Mouse (Mus musculus) kidney, adult 8-10 months (tissue): ENCODE results near the gene Mia2.
"Not testable (repeated sequence)": the region's sequence is repeated elsewhere in the genome, so short reads cannot be mapped to it uniquely, and the experiment has no call there.

Experiments
- DNase-seq, 2 experiments: peaks; one replicate each; pipeline ENCODE4 v3.0.0; 2022

Mia2 gene

DNA sequence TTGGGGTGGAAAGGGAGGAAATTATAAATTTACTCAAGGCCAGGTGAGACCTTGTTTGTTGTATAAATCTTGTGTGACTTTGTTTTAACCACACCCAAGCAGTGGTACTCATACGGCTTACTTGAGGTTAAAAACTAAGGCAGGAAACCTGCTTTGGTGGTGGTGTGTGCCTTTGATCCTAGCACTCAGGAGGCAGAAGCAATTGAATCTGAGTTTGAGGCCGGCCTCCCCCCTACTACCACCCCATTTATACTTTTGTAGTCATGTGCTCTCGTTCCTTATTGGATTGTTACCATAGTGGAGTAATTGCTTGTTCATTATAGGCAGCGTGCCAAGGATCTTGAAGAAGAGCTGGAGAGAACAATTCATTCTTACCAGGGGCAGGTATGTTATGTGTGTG, 74.3 kb downstream of the Mia2 start:
- DNase-seq: no peak

DNA sequence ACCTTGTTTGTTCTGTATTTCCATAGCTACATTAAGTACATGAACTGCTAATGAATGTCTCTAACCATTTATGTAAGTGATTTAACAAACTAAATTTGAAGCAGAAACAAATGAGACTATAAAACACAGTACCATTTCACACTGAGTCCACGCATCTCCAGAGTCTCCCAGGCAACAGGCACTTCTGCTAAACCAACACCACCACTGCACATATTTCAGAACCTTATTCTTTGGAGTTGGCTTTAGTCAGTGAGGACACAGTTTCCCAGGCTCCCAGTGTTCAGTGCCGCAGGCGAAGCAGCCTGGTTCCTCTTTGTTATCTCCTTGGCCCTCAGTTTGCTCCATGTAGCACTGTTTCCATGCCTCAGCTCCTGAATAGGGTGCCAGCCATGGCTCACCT, 82.2 kb downstream of the Mia2 start:
- no peak for DNase-seq

DNA sequence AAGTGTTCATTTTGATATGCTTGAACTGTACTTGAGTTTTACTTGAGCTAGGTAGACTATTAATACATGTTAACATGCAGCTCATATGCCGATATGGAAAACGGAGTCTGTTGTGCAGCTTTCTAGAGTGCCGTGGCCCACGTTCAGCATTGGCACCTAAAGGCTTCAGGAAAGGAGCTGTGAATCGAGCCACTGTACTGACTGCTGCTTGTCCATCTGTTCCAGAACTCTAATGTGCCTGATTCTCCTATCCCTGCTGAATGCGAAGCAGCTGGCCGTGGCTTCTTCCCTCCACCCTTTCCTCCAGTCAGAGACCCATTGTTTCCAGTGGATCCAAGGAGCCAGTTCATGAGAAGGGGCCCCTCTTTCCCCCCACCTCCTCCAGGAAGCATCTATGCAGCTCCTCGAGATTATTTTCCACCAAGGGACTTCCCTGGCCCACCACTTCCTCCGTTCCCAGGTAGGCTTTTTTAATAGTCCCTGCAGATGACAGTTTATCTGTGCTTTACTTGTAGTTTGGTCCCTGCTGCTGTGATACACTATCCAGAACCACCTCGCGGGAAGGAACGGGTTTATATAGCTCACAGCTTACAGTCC, 92.6 kb downstream of the Mia2 start:
- DNase-seq: no peak

- no peak for DNase-seq
Measured at GRCm38 (mm10) chr12:59193637-59194036, 98.0 kb downstream of the Mia2 start.

GRCm38 (mm10) chr12:59194341-59195003, 98.9 kb downstream of the Mia2 start:
- no peak for DNase-seq

- peak; percentile 44 to 67 for DNase-seq
Measured at GRCm38 (mm10) chr12:59195065-59195464, 99.5 kb downstream of the Mia2 start.

- DNase-seq: no peak
Measured at GRCm38 (mm10) chr12:59195941-59196340, 100.3 kb downstream of the Mia2 start.

DNA sequence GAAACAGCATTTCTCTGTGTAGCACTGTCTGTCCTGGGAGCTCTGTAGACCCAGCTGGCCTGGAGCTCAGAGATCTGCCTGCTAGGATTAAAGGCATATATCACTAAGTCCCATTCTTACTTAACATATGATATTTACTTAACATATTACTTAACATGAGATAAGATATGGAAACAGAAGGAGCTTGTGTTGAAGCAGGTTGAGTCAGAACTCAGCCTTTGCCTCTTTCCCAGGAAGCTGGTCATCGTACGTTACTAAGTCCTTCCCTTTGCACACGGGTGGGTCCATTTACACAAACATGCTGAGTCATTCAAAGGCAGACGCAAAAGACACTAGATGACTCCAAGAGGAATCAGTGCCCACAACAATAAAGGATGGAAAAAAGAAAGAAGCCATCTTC, 103.2 kb downstream of the Mia2 start:
- no peak for DNase-seq

GRCm38 (mm10) chr12:59199361-59199760, 103.8 kb downstream of the Mia2 start:
- no peak for DNase-seq

- no peak for DNase-seq
Measured at GRCm38 (mm10) chr12:59205571-59205970, 110.0 kb downstream of the Mia2 start.

GRCm38 (mm10) chr12:59206208-59206999, 110.8 kb downstream of the Mia2 start:
- no peak for DNase-seq

DNA sequence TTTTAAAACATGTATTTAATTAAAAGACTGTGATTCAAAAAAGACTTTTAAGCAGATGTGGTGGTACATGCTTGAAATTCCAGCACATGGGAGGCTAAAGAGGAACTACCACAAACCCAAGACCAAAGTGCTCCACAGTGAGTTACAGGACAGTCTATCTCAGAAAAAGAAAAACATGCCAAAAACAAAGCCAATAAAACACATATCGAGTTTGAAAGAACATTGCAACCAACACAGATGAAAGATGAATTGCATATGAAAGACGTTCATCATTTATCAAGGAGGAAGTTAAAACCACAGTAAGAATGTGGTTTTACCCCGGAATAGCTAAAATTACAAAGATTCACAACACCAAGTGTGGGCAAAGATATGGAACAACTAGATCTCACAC, 111.4 kb downstream of the Mia2 start:
- no peak for DNase-seq

- no peak for DNase-seq
Measured at GRCm38 (mm10) chr12:59207814-59208213, 112.2 kb downstream of the Mia2 start.

DNA sequence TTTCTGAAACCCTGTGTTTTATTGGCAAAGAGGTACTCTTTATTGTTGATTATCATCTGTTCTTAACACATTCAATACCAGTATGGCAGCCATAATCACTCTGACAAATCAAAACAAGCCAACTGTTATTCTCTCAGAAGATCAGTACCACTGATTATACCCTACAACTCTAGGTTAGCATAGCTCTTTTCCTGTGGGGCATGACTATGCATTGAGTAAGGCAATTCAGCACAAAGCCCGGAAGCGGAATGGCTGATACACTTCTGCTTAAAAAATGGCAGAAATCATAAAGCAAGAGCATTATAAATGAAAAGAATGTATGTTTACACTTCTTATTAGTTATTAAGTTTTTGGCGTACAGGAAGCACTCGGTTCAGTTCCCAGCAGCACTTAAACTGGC, 120.6 kb downstream of the Mia2 start:
- DNase-seq: no peak

DNA sequence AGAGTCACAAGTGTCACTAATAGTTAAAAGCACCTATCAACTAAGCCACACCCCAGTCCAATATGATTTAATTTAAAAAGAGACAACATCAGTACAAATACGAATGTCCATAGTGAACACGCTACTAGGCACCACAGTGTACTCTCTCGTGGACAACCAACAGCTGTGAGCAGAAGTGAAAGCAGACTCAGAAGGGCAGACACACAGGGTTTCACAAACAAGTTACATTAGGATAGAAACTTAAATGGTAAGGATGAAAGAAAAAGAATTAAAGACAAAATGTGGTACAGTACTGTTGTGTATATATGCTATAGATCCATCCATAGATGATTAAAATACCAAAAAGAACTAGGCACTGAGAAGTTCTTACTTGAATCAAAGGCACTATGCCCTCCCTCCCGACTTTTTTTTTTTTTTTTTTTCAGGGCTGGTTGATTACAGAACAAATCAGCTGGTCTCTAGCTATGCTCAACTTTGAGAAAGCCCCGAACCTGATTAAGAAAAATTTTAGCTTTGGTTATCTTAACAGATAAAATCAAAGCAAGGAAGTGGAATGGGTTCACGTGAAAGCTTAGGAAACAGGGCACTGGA, 121.2 kb downstream of the Mia2 start:
- no peak for DNase-seq

DNA sequence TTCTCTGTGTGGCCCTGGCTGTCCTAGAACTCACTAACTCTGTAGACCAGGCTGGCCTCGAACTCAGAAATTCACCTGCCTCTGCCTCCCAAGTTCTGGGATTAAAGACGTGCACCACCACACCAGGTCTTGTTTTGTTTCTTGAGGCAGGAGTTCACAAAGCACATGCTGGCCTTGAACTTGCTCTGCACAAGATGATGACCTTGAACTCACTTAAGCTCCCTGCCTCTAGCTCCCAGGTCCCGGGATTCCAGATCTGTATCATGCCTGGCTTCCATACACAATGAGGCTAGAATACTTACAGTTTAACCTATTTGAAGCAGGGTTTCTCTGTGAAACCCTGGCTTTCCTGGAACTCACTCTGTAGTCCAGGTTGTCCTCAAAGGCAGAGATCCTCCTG, 121.7 kb downstream of the Mia2 start:
- DNase-seq: no peak

DNA sequence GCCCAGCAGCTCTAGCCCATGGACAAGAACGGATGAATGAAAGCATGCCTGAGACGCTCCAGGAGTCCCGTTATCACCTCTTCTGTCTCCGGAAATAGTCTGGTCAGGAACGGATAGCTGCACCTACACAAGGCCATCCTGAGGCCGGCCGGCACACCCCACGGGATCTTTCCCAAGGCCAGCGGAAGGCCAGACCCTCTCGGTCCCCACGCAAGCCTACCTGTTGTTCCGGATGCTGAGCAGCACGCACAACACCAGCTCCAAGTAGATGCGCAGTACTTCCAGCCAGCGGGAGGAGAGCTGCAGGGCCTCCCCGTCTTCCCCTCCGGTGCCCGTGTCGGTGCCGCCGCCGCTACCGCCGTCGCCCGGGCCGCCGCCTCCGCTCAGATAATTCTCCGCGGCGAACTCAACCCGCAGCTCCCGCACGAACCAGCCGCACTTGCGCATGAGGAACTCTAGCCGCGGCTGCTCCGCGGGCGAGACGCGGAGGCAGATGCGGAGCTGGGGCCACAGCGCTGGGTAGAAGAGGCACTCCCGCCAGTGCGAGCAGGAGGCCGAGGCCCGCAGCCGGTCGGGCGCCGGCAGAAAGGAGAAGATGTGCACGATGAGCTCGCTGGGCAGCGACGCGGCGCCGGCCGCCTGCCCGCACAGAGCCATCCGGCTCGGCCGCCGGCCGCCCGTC, 123.2 kb downstream of the Mia2 start:
- peak; percentile 14 to 20 for DNase-seq

- DNase-seq: peak; percentile 96 to 97
Measured at GRCm38 (mm10) chr12:59219325-59220225, 124.0 kb downstream of the Mia2 start, which contains the start of gene Fbxo33. Gene Fbxo33 (minus strand): TSS chr12:59219725.

DNA sequence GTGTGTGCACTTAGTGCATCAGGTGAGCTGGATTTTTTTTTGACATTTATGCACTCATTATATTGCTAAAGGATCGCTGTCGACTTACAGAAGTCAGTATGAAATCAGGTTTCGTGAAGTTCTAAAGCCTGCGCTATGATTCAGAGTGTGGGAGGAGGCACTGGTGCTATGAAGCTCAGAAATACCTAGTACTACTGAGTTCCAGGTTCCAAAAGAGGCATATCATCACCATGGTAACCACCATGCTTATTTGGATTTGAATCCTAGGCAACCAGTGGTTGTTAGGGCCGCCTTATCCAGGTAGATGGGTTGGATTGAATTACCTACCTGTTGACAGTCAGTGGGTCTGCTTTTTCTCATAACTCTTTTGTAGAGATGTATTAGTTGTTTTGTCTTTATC, 132.8 kb downstream of the Mia2 start:
- DNase-seq: no peak

- DNase-seq: no peak
Measured at GRCm38 (mm10) chr12:59238434-59238833, 142.8 kb downstream of the Mia2 start.

DNA sequence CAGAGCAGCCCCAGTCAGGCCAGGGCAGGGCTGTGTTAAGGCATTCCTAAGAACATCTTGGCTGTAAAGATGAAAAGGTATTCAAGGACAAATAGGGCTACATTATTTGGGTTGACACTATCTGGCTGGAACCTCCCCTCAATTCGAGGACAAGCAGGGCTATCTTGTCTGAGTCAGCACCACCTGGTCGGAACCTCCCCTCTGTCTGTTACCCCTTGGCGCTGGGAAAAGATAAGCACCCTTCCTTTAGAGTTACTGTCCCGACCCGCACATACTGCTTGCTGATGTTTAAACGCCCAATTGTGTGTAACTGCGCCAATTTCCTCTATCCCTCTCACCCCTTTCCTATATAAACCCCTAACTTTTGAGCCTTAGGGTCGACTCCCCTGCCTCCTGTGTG, 145.4 kb downstream of the Mia2 start:
- not testable (repeated sequence) for DNase-seq
